Mouse (Mus musculus) intestine, postnatal 0 days (tissue): Measurements from ENCODE around the gene Idh2. TPM values are rescaled to one million over a fixed set of nuclear protein-coding genes. Genes with fewer than 3 reads are reported as not detected.

Experiments
- ATAC-seq: fragments of 200-750 bp; cut with Nextera tagmentation; 2 replicates; pipeline ENCODE4 v1.8.0; 2017; ENCODE audit warnings: mild to moderate bottlenecking, moderate TSS enrichment, moderate library complexity
- H3K27ac ChIP-seq: fragments of 300-500 bp; sonication (generic); 2 replicates; pipeline ENCODE4 v1.5.1; 2014; ENCODE audit warnings: mild to moderate bottlenecking, low read depth, low read length, moderate library complexity
- H3K27me3 ChIP-seq: fragments of 300-500 bp; sonication (generic); replicated peaks from 2 replicates; pipeline ENCODE4 v1.6.1; 2014; ENCODE audit warnings: low read length, mixed read lengths; ENCODE audit not compliant: control insufficient read depth, insufficient read depth
- H3K36me3 ChIP-seq: fragments of 300-500 bp; sonication (generic); 2 replicates; pipeline ENCODE4 v1.6.1; 2014; ENCODE audit warnings: mild to moderate bottlenecking, moderate library complexity; ENCODE audit not compliant: control insufficient read depth, insufficient read depth
- H3K4me1 ChIP-seq: fragments of 300-500 bp; sonication (generic); replicated peaks from 2 replicates; pipeline ENCODE4 v1.6.1; 2014; ENCODE audit warnings: antibody characterized with exemption, low read length, mixed read lengths; ENCODE audit not compliant: control insufficient read depth, insufficient read depth
- H3K4me2 ChIP-seq: fragments of 300-500 bp; sonication (generic); replicated peaks from 2 replicates; pipeline ENCODE4 v1.6.1; 2014; ENCODE audit warnings: low read depth, mild to moderate bottlenecking, moderate library complexity
- H3K4me3 ChIP-seq: fragments of 300-500 bp; sonication (generic); 2 replicates; pipeline ENCODE4 v1.5.1; 2014; ENCODE audit warnings: low read depth, low read length
- H3K9ac ChIP-seq: fragments of 300-500 bp; sonication (generic); 2 replicates; pipeline ENCODE4 v1.6.1; 2014; ENCODE audit warnings: mild to moderate bottlenecking, low read depth, low read length
- H3K9me3 ChIP-seq: fragments of 300-500 bp; sonication (generic); 2 replicates; pipeline ENCODE4 v1.6.1; 2016; ENCODE audit warnings: mixed run types; ENCODE audit not compliant: control insufficient read depth
- CTCF ChIP-seq: sonication (generic); IDR thresholded peaks from 2 replicates; pipeline ENCODE4 v1.5.1; 2016; ENCODE audit warnings: low read depth, mild to moderate bottlenecking, control low read depth, antibody characterized with exemption, moderate library complexity
- WGBS: fragments of 180-500 bp; shearing (Covaris S2); extraction: QIAGEN DNeasy Blood & Tissue Kit; methylation state at CpG from one replicate; pipeline ENCODE4 v1.1.7; 2014; 5-methylcytosine and 5-hydroxymethylcytosine counted together
- polyA plus RNA-seq: library from polyadenylated mRNA; unstranded; fragments of >200 nt; fragmentation: Nextera tagmentation; extraction: Ambion mirVana; gene quantifications from 2 replicates; pipeline ENCODE4 v1.2.1, GENCODE M21; 2015

Idh2 gene
- polyA plus RNA-seq, 1 experiment from 2014 or later, result 190 TPM

DNA sequence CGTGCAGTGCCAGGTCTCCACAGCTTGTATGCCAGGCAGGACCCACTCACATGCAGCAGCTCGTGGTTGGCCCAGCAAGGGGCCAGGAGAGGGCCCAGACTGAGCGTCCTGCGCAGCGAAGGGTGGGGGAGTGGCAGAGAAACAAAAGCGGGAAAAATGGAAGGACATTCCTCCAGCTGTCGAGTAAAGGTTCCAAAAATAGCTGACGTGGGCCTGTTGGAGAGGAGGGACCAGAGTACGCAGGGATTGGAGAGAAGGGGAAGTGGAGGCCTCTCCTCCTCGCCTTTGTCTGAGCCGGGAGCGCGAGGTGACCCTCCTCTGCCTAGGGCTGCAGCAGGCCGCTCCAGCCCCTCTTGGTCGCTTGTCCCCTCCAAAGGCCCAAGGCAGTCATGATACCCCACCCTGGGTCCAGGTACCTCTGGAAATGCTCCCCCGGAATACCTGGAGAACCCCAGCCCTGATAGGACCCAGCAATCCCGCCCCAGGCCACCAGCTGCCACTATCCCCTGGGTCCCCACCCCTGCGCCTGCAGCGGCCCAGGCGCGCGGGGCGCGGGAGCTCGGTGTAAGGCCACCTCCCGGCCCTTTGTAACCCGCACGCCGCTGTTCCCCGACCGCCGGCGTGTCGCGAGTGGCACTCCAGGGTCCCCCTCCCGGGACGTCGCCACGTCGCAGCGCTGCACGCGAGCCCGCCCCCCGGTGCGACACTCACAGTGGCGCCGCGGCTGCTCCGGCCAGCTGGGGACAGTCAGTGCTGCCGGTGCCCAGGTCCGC, 555 bp downstream of the Idh2 start:
- H3K27me3 ChIP-seq, result no peaks in the 10 kb centered on the region
- H3K9ac ChIP-seq, result peak overlapping the region; percentile 92
- peak overlapping the region; percentile 99 for H3K4me2 ChIP-seq
- H3K9me3 ChIP-seq, result no peaks in the 10 kb centered on the region
- peak; percentile 71 for ATAC-seq
- 0 out of 2 replicates have a peak, but pooled peaks have one; percentile 10 for TF ChIP-seq CTCF
- H3K4me1 ChIP-seq, result 0 out of 2 replicates have a peak, but pooled peaks cover 5% of the 10 kb centered on the region
- peaks cover 8% of the 10 kb centered on the region; the same call in 1 of the 2 replicates for H3K36me3 ChIP-seq
- peak overlapping the region; percentile 89 for H3K4me3 ChIP-seq
- under 1% methylated on average over 50 of the region's 52 CpGs for WGBS
- peak overlapping the region; percentile 90 for H3K27ac ChIP-seq

DNA sequence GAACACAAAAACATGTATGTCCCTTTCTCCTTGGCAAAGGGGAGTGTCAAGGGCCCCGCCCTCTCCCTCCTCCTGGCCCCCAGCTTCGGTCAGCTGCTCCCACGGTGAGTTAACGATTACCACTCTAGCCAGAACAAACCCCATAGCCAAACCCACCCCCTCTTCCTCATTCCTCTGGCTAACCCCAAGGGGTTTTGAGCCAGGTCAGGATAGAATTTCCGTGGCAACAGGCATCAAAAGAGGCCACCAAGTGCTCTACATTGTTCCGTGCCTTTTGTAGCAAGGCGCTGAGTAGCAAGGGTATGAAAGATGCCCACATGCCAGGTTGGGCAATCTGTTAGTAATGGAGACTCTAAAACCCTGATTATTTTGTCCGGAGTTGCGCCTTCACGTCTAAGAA, 1.2 kb downstream of the Idh2 start:
- TF ChIP-seq CTCF, result no peak
- WGBS, result 5% methylated on average over 10 of the region's 10 CpGs

DNA sequence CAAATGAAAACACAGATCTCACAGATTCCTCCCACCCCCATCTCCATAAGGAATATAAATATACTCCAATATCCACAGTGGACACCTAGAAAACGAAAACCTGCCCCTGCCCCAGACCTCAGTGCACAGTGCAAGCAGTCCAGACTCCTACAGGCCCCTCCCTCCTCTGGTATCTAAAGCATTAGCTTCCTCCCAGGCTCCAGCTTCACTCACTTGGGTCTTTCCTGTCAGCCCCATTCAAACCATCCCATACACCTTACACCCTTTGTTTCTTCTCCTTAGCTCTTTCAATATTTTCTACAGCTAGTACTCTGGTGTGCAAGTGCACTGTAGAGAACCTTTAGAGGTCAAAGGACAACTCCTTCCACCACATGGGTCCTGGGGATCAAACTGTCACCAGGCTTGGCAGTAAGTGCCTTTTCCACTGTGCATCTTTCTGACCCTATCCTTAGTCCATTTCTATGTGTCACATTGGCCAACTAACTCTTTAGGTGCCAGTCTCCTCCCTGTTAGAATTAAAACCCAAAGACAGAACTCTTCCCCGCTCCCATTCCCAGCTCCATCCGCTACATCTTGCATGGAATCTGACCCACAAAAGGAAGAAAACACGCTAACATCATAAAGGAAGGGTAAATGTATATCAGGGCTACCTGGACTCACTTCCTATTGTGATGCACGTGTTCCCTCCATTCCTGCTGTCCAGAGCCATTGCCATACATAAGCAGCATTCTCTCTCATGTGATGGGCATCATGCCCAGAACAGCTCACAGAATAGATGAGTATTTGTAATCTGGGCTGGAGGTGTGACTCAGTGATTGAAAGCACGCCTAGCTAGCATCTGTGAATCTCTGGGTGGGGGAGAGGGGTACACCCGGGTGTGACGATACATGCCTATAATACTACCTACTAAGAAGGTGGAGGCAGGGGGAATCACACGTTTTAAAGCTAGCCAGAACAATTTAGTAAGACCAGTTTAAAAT, 3.8 kb downstream of the Idh2 start:
- Histone ChIP-seq H3K27me3 (no peaks in the 10 kb centered on the region), H3K4me2 (no peak overlapping the region), H3K9ac (no peak overlapping the region), H3K4me1 (0 out of 2 replicates have a peak, but pooled peaks cover 5% of the 10 kb centered on the region), H3K27ac (no peak overlapping the region), H3K9me3 (no peaks in the 10 kb centered on the region), H3K36me3 (peaks cover 8% of the 10 kb centered on the region; the same call in 1 of the 2 replicates), H3K4me3 (no peak overlapping the region)
- TF ChIP-seq CTCF, result no peak
- ATAC-seq, result no peak
- WGBS, result 63% methylated on average over 9 of the region's 9 CpGs

More for the DNA sequence above, 1.2 kb downstream of the Idh2 start:
- Histone ChIP-seq H3K9ac (peak overlapping the region; percentile 92), H3K4me1 (0 out of 2 replicates have a peak, but pooled peaks cover 5% of the 10 kb centered on the region), H3K9me3 (no peaks in the 10 kb centered on the region), H3K4me2 (peak overlapping the region; percentile 99), H3K27ac (peak overlapping the region; percentile 90), H3K36me3 (peaks cover 8% of the 10 kb centered on the region; the same call in 1 of the 2 replicates), H3K27me3 (no peaks in the 10 kb centered on the region), H3K4me3 (peak overlapping the region; percentile 89)
- 0 out of 2 replicates have a peak, but pooled peaks have one; percentile 17 for ATAC-seq

DNA sequence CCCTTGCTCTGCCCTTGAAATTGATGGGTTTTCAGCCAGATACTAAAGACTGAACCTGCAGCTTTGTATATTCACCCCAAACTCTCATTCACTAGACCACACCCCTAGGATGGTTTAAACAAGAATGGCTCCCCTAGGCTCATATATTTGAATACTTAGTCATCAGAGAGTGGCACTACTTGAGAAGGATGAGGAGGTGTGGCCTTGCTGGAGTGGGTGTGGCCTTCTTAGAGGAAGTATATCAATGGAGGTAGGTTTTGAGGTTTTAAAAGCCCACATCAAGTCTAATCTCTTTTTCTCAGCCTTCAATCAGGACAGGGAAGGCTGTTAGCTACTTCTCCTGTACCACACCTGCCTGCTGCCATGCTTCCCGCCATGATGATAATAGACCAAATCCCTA, 8.8 kb downstream of the Idh2 start:
- Histone ChIP-seq H3K4me1 (0 out of 2 replicates have a peak, but pooled peaks cover 4% of the 10 kb centered on the region), H3K9me3 (no peaks in the 10 kb centered on the region), H3K9ac (no peak overlapping the region), H3K27ac (no peak overlapping the region), H3K27me3 (no peaks in the 10 kb centered on the region), H3K36me3 (peaks cover 20% of the 10 kb centered on the region), H3K4me2 (no peak overlapping the region), H3K4me3 (no peak overlapping the region)
- no peak for ATAC-seq
- WGBS, result 95% methylated on average over 1 of the region's 1 CpGs
- no peak for TF ChIP-seq CTCF

DNA sequence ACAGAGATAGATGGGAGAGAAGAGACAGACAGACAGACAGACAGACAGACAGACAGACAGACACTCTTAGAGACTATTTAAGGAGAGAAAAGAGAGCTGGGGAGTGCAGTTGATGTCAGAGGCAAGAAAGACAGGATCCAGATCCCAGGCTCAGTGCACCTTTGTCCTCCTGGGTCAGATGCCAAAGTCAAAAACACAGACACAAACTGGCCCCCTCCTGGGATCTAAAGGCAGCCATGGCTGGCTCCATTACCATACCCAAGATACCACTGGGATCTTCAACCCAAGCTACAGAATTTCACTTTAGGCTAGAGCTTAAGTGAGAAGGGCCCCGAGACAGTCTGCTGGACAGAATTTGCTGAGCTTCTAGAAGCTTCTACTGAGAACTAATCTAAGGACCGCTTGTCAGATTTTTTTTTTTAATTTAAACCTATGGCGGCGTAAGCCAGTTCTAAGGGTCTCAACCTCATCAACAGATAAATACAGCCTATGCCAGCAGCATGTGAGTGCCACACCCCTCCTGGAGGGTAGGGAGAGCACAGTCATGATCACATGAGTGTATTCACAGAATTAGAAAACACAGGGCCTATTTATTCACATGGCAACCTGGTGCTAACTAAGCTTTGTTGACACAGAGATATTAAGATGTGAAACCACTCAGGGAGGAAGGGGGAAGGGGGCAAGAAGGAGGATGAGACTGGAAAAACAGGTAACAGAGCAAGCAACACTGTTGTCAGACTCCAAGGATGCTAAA, 9.4 kb downstream of the Idh2 start:
- no peaks in the 10 kb centered on the region for H3K9me3 ChIP-seq
- H3K4me2 ChIP-seq, result no peak overlapping the region
- no peak overlapping the region for H3K27ac ChIP-seq
- H3K36me3 ChIP-seq, result peaks cover 26% of the 10 kb centered on the region
- ATAC-seq, result no peak
- H3K4me1 ChIP-seq, result no peaks in the 10 kb centered on the region
- no peak overlapping the region for H3K4me3 ChIP-seq
- no peak for TF ChIP-seq CTCF
- no peaks in the 10 kb centered on the region for H3K27me3 ChIP-seq
- 82% methylated on average over 4 of the region's 4 CpGs for WGBS
- H3K9ac ChIP-seq, result no peak overlapping the region
